Mouse (Mus musculus): Measurements from ENCODE around the gene Hivep1. TPM values are rescaled to one million over a fixed set of nuclear protein-coding genes. Genes with fewer than 3 reads are reported as not detected.

Gene Hivep1
- polyA plus RNA-seq, 1 experiment from 2014 or later = 12.0 TPM

GRCm38 (mm10) chr13:42101440-42102190 lies 49.8 kb downstream of the Hivep1 start:
- peaks cover 24% of the 10 kb centered on the region for H3K4me1 ChIP-seq (ENCODE audit: control insufficient read depth, insufficient read depth, low read length)
- H3K9ac ChIP-seq (ENCODE audit: low read length) = peak overlapping the region; percentile 9; the same call in 1 of the 2 replicates
- no peaks in the 10 kb centered on the region for H3K27me3 ChIP-seq (replicated peaks; ENCODE audit: control insufficient read depth, insufficient read depth, low read length)
- ATAC-seq (peak; percentile 45), DNase-seq (ENCODE audit: low spot score) (peak; percentile 42)
- no peaks in the 10 kb centered on the region for H3K9me3 ChIP-seq (replicated peaks; ENCODE audit: control insufficient read depth, low read length)
- no peak overlapping the region for H3K4me3 ChIP-seq (ENCODE audit: low read depth, low read length)
- peak overlapping the region; percentile 56 for H3K27ac ChIP-seq (ENCODE audit: low read depth, low read length)
- H3K4me2 ChIP-seq (ENCODE audit: low read length) = no peak overlapping the region
- WGBS = 40% methylated on average over 13 of the region's 13 CpGs
- H3K36me3 ChIP-seq (ENCODE audit: control insufficient read depth, insufficient read depth, low read length) = no peaks in the 10 kb centered on the region

- peaks cover 24% of the 10 kb centered on the region for H3K4me1 ChIP-seq (ENCODE audit: control insufficient read depth, insufficient read depth, low read length)
- ATAC-seq (peak; percentile 95), DNase-seq (ENCODE audit: low spot score) (peak; percentile 87)
- no peaks in the 10 kb centered on the region for H3K36me3 ChIP-seq (ENCODE audit: control insufficient read depth, insufficient read depth, low read length)
- H3K9me3 ChIP-seq (replicated peaks; ENCODE audit: control insufficient read depth, low read length) = no peaks in the 10 kb centered on the region
- peak overlapping the region; percentile 29; the same call in 1 of the 2 replicates for H3K9ac ChIP-seq (ENCODE audit: low read length)
- H3K4me3 ChIP-seq (ENCODE audit: low read depth, low read length) = 0 out of 2 replicates have a peak overlapping the region, but pooled peaks have one; percentile 2
- peak overlapping the region; percentile 60; the same call in 1 of the 2 replicates for H3K27ac ChIP-seq (ENCODE audit: low read depth, low read length)
- 13% methylated on average over 8 of the region's 8 CpGs for WGBS
- H3K27me3 ChIP-seq (replicated peaks; ENCODE audit: control insufficient read depth, insufficient read depth, low read length) = no peaks in the 10 kb centered on the region
- H3K4me2 ChIP-seq (ENCODE audit: low read length) = peak overlapping the region; percentile 41
These were observed 51.2 kb downstream of the Hivep1 start for GRCm38 (mm10) chr13:42102980-42103379.

- no peaks in the 10 kb centered on the region for H3K27me3 ChIP-seq (replicated peaks; ENCODE audit: control insufficient read depth, insufficient read depth, low read length)
- WGBS = 65% methylated on average over 11 of the region's 11 CpGs
- peak overlapping the region; percentile 17 for H3K27ac ChIP-seq (ENCODE audit: low read depth, low read length)
- H3K9me3 ChIP-seq (replicated peaks; ENCODE audit: control insufficient read depth, low read length) = no peaks in the 10 kb centered on the region
- no peak for DNase-seq (ENCODE audit: low spot score)
- H3K9ac ChIP-seq (ENCODE audit: low read length) = peak overlapping the region; percentile 29; the same call in 1 of the 2 replicates
- H3K36me3 ChIP-seq (ENCODE audit: control insufficient read depth, insufficient read depth, low read length) = no peaks in the 10 kb centered on the region
- peaks cover 24% of the 10 kb centered on the region for H3K4me1 ChIP-seq (ENCODE audit: control insufficient read depth, insufficient read depth, low read length)
- H3K4me2 ChIP-seq (ENCODE audit: low read length) = peak overlapping the region; percentile 41
- H3K4me3 ChIP-seq (ENCODE audit: low read depth, low read length) = 0 out of 2 replicates have a peak overlapping the region, but pooled peaks have one; percentile 2
- ATAC-seq = peak; percentile 51; the same call in 1 of the 2 replicates
These were observed 51.8 kb downstream of the Hivep1 start for GRCm38 (mm10) chr13:42103486-42104166.

GRCm38 (mm10) chr13:42104371-42104770 lies 52.5 kb downstream of the Hivep1 start:
- WGBS = 90% methylated on average over 3 of the region's 3 CpGs
- Histone ChIP-seq H3K4me1 (ENCODE audit: control insufficient read depth, insufficient read depth, low read length) (peaks cover 24% of the 10 kb centered on the region), H3K36me3 (ENCODE audit: control insufficient read depth, insufficient read depth, low read length) (no peaks in the 10 kb centered on the region)

GRCm38 (mm10) chr13:42108483-42109215 lies 56.8 kb downstream of the Hivep1 start:
- H3K4me3 ChIP-seq (ENCODE audit: low read depth, low read length) = no peak overlapping the region
- H3K4me2 ChIP-seq (ENCODE audit: low read length) = no peak overlapping the region
- H3K36me3 ChIP-seq (ENCODE audit: control insufficient read depth, insufficient read depth, low read length) = no peaks in the 10 kb centered on the region
- DNase-seq (ENCODE audit: low spot score) (no peak), ATAC-seq (no peak)
- H3K27me3 ChIP-seq (replicated peaks; ENCODE audit: control insufficient read depth, insufficient read depth, low read length) = no peaks in the 10 kb centered on the region
- 80% methylated on average over 11 of the region's 11 CpGs for WGBS
- peaks cover 1% of the 10 kb centered on the region for H3K4me1 ChIP-seq (ENCODE audit: control insufficient read depth, insufficient read depth, low read length)
- no peak overlapping the region for H3K27ac ChIP-seq (ENCODE audit: low read depth, low read length)
- H3K9me3 ChIP-seq (replicated peaks; ENCODE audit: control insufficient read depth, low read length) = no peaks in the 10 kb centered on the region
- H3K9ac ChIP-seq (ENCODE audit: low read length) = no peak overlapping the region

More at GRCm38 (mm10) chr13:42104371-42104770, 52.5 kb downstream of the Hivep1 start:
- no peak overlapping the region for H3K27ac ChIP-seq (ENCODE audit: low read depth, low read length)
- no peak overlapping the region for H3K9ac ChIP-seq (ENCODE audit: low read length)
- no peaks in the 10 kb centered on the region for H3K9me3 ChIP-seq (replicated peaks; ENCODE audit: control insufficient read depth, low read length)
- H3K4me2 ChIP-seq (ENCODE audit: low read length) = no peak overlapping the region
- H3K4me3 ChIP-seq (ENCODE audit: low read depth, low read length) = no peak overlapping the region
- ATAC-seq (no peak), DNase-seq (ENCODE audit: low spot score) (no peak)
- no peaks in the 10 kb centered on the region for H3K27me3 ChIP-seq (replicated peaks; ENCODE audit: control insufficient read depth, insufficient read depth, low read length)

- 91% methylated on average over 3 of the region's 3 CpGs for WGBS
- no peak overlapping the region for H3K4me3 ChIP-seq (ENCODE audit: low read depth, low read length)
These were observed 58.6 kb downstream of the Hivep1 start for GRCm38 (mm10) chr13:42110416-42110815.

GRCm38 (mm10) chr13:42112071-42112470 lies 60.2 kb downstream of the Hivep1 start:
- WGBS = 81% methylated on average over 6 of the region's 6 CpGs
- H3K9me3 ChIP-seq (replicated peaks; ENCODE audit: control insufficient read depth, low read length) = no peaks in the 10 kb centered on the region
- H3K9ac ChIP-seq (ENCODE audit: low read length) = no peak overlapping the region
- H3K27me3 ChIP-seq (replicated peaks; ENCODE audit: control insufficient read depth, insufficient read depth, low read length) = no peaks in the 10 kb centered on the region
- H3K4me3 ChIP-seq (ENCODE audit: low read depth, low read length) = no peak overlapping the region
- no peak for DNase-seq (ENCODE audit: low spot score)
- no peak for ATAC-seq
- no peaks in the 10 kb centered on the region for H3K4me1 ChIP-seq (ENCODE audit: control insufficient read depth, insufficient read depth, low read length)
- H3K36me3 ChIP-seq (ENCODE audit: control insufficient read depth, insufficient read depth, low read length) = no peaks in the 10 kb centered on the region
- no peak overlapping the region for H3K27ac ChIP-seq (ENCODE audit: low read depth, low read length)
- no peak overlapping the region for H3K4me2 ChIP-seq (ENCODE audit: low read length)

More at GRCm38 (mm10) chr13:42110416-42110815, 58.6 kb downstream of the Hivep1 start:
- Histone ChIP-seq H3K9ac (ENCODE audit: low read length) (no peak overlapping the region), H3K36me3 (ENCODE audit: control insufficient read depth, insufficient read depth, low read length) (no peaks in the 10 kb centered on the region), H3K4me2 (ENCODE audit: low read length) (no peak overlapping the region), H3K4me1 (ENCODE audit: control insufficient read depth, insufficient read depth, low read length) (no peaks in the 10 kb centered on the region), H3K27me3 (replicated peaks; ENCODE audit: control insufficient read depth, insufficient read depth, low read length) (no peaks in the 10 kb centered on the region), H3K9me3 (replicated peaks; ENCODE audit: control insufficient read depth, low read length) (no peaks in the 10 kb centered on the region), H3K27ac (ENCODE audit: low read depth, low read length) (no peak overlapping the region)
- ATAC-seq (no peak), DNase-seq (ENCODE audit: low spot score) (no peak)

- Histone ChIP-seq H3K9me3 (replicated peaks; ENCODE audit: control insufficient read depth, low read length) (no peaks in the 10 kb centered on the region), H3K4me1 (ENCODE audit: control insufficient read depth, insufficient read depth, low read length) (no peaks in the 10 kb centered on the region), H3K9ac (ENCODE audit: low read length) (no peak overlapping the region), H3K27me3 (replicated peaks; ENCODE audit: control insufficient read depth, insufficient read depth, low read length) (no peaks in the 10 kb centered on the region), H3K4me2 (ENCODE audit: low read length) (no peak overlapping the region), H3K4me3 (ENCODE audit: low read depth, low read length) (no peak overlapping the region), H3K27ac (ENCODE audit: low read depth, low read length) (no peak overlapping the region), H3K36me3 (ENCODE audit: control insufficient read depth, insufficient read depth, low read length) (no peaks in the 10 kb centered on the region)
- DNase-seq (ENCODE audit: low spot score) (no peak), ATAC-seq (no peak)
- WGBS = 75% methylated on average over 5 of the region's 5 CpGs
These were observed 60.9 kb downstream of the Hivep1 start for GRCm38 (mm10) chr13:42112748-42113147.

Measured in forebrain, embryonic 14.5 days (tissue).